8 mouse cellular contexts compared by ENCODE assay signal in genomic region chr2:138279641-138280040, GRCm38 (mm10). TPM values are rescaled to one million over a fixed set of nuclear protein-coding genes. Genes with fewer than 3 reads are reported as not detected.
DNase-seq lines count a peak whose midpoint lies in the region; ATAC-seq and TF ChIP-seq lines count a peak whose summit lies in the region.

No protein-coding gene starts in this region.

- H3K9ac ChIP-seq in forebrain, embryonic 16.5 days (replicated peaks; ENCODE audit: low read depth, low read length): no peak overlapping the region; the same call in 1 of the 2 replicates
- peak overlapping the region; percentile 53; the same call in 1 of the 2 replicates for H3K9ac ChIP-seq in limb, embryonic 12.5 days (replicated peaks)
- peak overlapping the region; percentile 63 for H3K9ac ChIP-seq in stomach, postnatal 0 days (ENCODE audit: low read length)

- H3K4me1 ChIP-seq in E14TG2a.4 (replicated peaks; ENCODE audit: low read depth, low read length): peaks cover 62% of the 10 kb centered on the region
- H3K4me1 ChIP-seq in forebrain, embryonic 16.5 days (replicated peaks; ENCODE audit: control insufficient read depth, insufficient read depth, low read length): peaks cover 24% of the 10 kb centered on the region
- peaks cover 55% of the 10 kb centered on the region for H3K4me1 ChIP-seq in limb, embryonic 12.5 days (replicated peaks)
- H3K4me1 ChIP-seq in stomach, postnatal 0 days (replicated peaks; ENCODE audit: control insufficient read depth, insufficient read depth): peaks cover 8% of the 10 kb centered on the region

- 47% methylated on average over 11 of the region's 11 CpGs for WGBS in forebrain, embryonic 16.5 days
- 34% methylated on average over 11 of the region's 11 CpGs for WGBS in limb, embryonic 12.5 days
- 11% methylated on average over 11 of the region's 11 CpGs for WGBS in stomach, postnatal 0 days

- H3K4me3 ChIP-seq in E14TG2a.4 (replicated peaks; ENCODE audit: low read length): peak overlapping the region; percentile 51
- peak overlapping the region; percentile 51 for H3K4me3 ChIP-seq in forebrain, embryonic 16.5 days (replicated peaks; ENCODE audit: low read length)
- peak overlapping the region; percentile 32 for H3K4me3 ChIP-seq in limb, embryonic 12.5 days (replicated peaks)
- H3K4me3 ChIP-seq in stomach, postnatal 0 days (ENCODE audit: low read depth, low read length): peak overlapping the region; percentile 58

- no peaks in the 10 kb centered on the region for H3K27me3 ChIP-seq in E14TG2a.4 (ENCODE audit: insufficient read depth, low read length)
- H3K27me3 ChIP-seq in forebrain, embryonic 16.5 days (replicated peaks; ENCODE audit: control insufficient read depth, insufficient read depth, low read length): no peaks in the 10 kb centered on the region
- H3K27me3 ChIP-seq in limb, embryonic 12.5 days: no peaks in the 10 kb centered on the region
- no peaks in the 10 kb centered on the region for H3K27me3 ChIP-seq in stomach, postnatal 0 days (ENCODE audit: control insufficient read depth, insufficient read depth, low read length)

- no peak for TF ChIP-seq EP300 in stomach, postnatal 0 days (optimal IDR thresholded peaks at IDR 0.05)

- peak; percentile 37 for DNase-seq in cerebellum, adult 11 months
- peak; percentile 59 for DNase-seq in stomach, postnatal 0 days (ENCODE audit: low spot score)
- no peak for DNase-seq in urinary bladder, postnatal 36 days (ENCODE audit: low spot score in 2 of 2)

- no peak overlapping the region for H3K27ac ChIP-seq in forebrain, embryonic 16.5 days (ENCODE audit: low read length)
- H3K27ac ChIP-seq in limb, embryonic 12.5 days: peak overlapping the region; percentile 81
- H3K27ac ChIP-seq in stomach, postnatal 0 days (replicated peaks): peak overlapping the region; percentile 86

- H3K36me3 ChIP-seq in E14TG2a.4 (ENCODE audit: insufficient read depth, low read length): peaks cover 27% of the 10 kb centered on the region
- peaks cover 3% of the 10 kb centered on the region; the same call in 1 of the 2 replicates for H3K36me3 ChIP-seq in forebrain, embryonic 16.5 days (ENCODE audit: control insufficient read depth, insufficient read depth)
- peaks cover 27% of the 10 kb centered on the region for H3K36me3 ChIP-seq in limb, embryonic 12.5 days
- H3K36me3 ChIP-seq in stomach, postnatal 0 days (ENCODE audit: control insufficient read depth, insufficient read depth, low read length): 0 out of 2 replicates have a peak, but pooled peaks cover 4% of the 10 kb centered on the region

- no peaks in the 10 kb centered on the region for H3K9me3 ChIP-seq in E14TG2a.4 (ENCODE audit: low read length)
- H3K9me3 ChIP-seq in forebrain, embryonic 16.5 days (ENCODE audit: control insufficient read depth, low read length): no peaks in the 10 kb centered on the region
- no peaks in the 10 kb centered on the region for H3K9me3 ChIP-seq in limb, embryonic 12.5 days
- H3K9me3 ChIP-seq in stomach, postnatal 0 days (ENCODE audit: control insufficient read depth, low read length): no peaks in the 10 kb centered on the region

- no peak for TF ChIP-seq CTCF in E14TG2a.4 (conservative IDR thresholded peaks at IDR 0.05; ENCODE audit: low read length)
- TF ChIP-seq CTCF in stomach, postnatal 0 days (IDR thresholded peaks at IDR 0.05; ENCODE audit: low read depth): peak; percentile 42

- no peak for ATAC-seq in cerebellum, adult (ENCODE audit: insufficient number of reproducible peaks, low FRiP score, low TSS enrichment)
- ATAC-seq in forebrain, embryonic 16.5 days: no peak
- peak; percentile 78 for ATAC-seq in limb, embryonic 12.5 days (ENCODE audit: insufficient number of reproducible peaks, insufficient read depth, low FRiP score, low TSS enrichment, low read depth)
- peak; percentile 28; the same call in 1 of the 2 replicates for ATAC-seq in stomach, postnatal 0 days (ENCODE audit: low FRiP score, low TSS enrichment)
- no peak for ATAC-seq in megakaryocyte, adult 5-6 weeks (ENCODE audit: poor library complexity, severe bottlenecking)

- peak overlapping the region; percentile 69 for H3K4me2 ChIP-seq in forebrain, embryonic 16.5 days (ENCODE audit: low read length)
- peak overlapping the region; percentile 56 for H3K4me2 ChIP-seq in limb, embryonic 12.5 days
- peak overlapping the region; percentile 53 for H3K4me2 ChIP-seq in stomach, postnatal 0 days (replicated peaks; ENCODE audit: low read depth)

RNA-seq across cellular contexts. Expression of gene Btbd3, which starts 23.3 kb away (rescaled TPM):
- 21.1 and 28.3 TPM in 2 replicates for polyA plus RNA-seq in forebrain, embryonic 16.5 days (2015; fragmentation: Nextera tagmentation; extraction: Ambion mirVana)
- polyA plus RNA-seq in limb, embryonic 12.5 days (2016; fragmentation: Nextera tagmentation; extraction: Ambion mirVana): 16.2 and 16.7 TPM in 2 replicates
- polyA plus RNA-seq in stomach, postnatal 0 days (2015; fragmentation: Nextera tagmentation; extraction: Ambion mirVana): 23.7 and 24.7 TPM in 2 replicates
- total RNA-seq in megakaryocyte, adult 5-6 weeks (2015): 0.91 and 1.9 TPM in 2 replicates
- 0.49 and 1.0 TPM in 2 replicates for total RNA-seq in megakaryocyte, adult 5-6 weeks (2017)

Comparison
In these comparisons a context has a peak if more than half of its experiments do, and no peak if none do; other contexts are left out.
1. DNase-seq: peak in cerebellum, adult 11 months (single experiment) and stomach, postnatal 0 days (single experiment); none in urinary bladder, postnatal 36 days (0 of 2).
2. ATAC-seq: peak in limb, embryonic 12.5 days (single experiment) and stomach, postnatal 0 days (single experiment); none in cerebellum, adult (single experiment), forebrain, embryonic 16.5 days (single experiment) and megakaryocyte, adult 5-6 weeks (single experiment).
3. Peak in every context shown above with its lines, with median percentiles within 50 percentile points of each other: H3K4me3 ChIP-seq and H3K4me2 ChIP-seq.